Mouse (Mus musculus): ENCODE measurements around the gene 4930519P11Rik. TPM values are rescaled to one million over a fixed set of nuclear protein-coding genes. Genes with fewer than 3 reads are reported as not detected.

The 4930519P11Rik gene
- polyA plus RNA-seq, 1 experiment from 2014 or later = not detected

- ATAC-seq (ENCODE audit: low read depth) = peak; percentile 78
- WGBS = 2% methylated on average over 46 of the region's 70 CpGs
- Histone ChIP-seq H3K4me2 (ENCODE audit: low read depth, low read length) (peak overlapping the region; percentile 75), H3K27me3 (ENCODE audit: control insufficient read depth, insufficient read depth, low read depth, low read length) (no peaks in the 10 kb centered on the region), H3K4me3 (ENCODE audit: low read length) (peak overlapping the region; percentile 80), H3K4me1 (replicated peaks; ENCODE audit: control insufficient read depth, insufficient read depth, low read length) (peaks cover 38% of the 10 kb centered on the region), H3K9me3 (ENCODE audit: control insufficient read depth, low read length) (no peaks in the 10 kb centered on the region), H3K36me3 (ENCODE audit: control insufficient read depth, insufficient read depth, low read length) (no peaks in the 10 kb centered on the region; the same call in 1 of the 2 replicates), H3K9ac (ENCODE audit: low read length) (peak overlapping the region; percentile 80), H3K27ac (ENCODE audit: low read length) (peak overlapping the region; percentile 88)
Observed at GRCm38 (mm10) chr2:154569071-154569748, 44.0 kb downstream of the 4930519P11Rik start.

- Histone ChIP-seq H3K36me3 (ENCODE audit: control insufficient read depth, insufficient read depth, low read length) (peaks cover 4% of the 10 kb centered on the region; the same call in 1 of the 2 replicates), H3K4me2 (ENCODE audit: low read depth, low read length) (peak overlapping the region; percentile 75), H3K27ac (ENCODE audit: low read length) (peak overlapping the region; percentile 88), H3K4me1 (replicated peaks; ENCODE audit: control insufficient read depth, insufficient read depth, low read length) (peaks cover 38% of the 10 kb centered on the region), H3K27me3 (ENCODE audit: control insufficient read depth, insufficient read depth, low read depth, low read length) (no peaks in the 10 kb centered on the region), H3K9me3 (ENCODE audit: control insufficient read depth, low read length) (no peaks in the 10 kb centered on the region), H3K9ac (ENCODE audit: low read length) (peak overlapping the region; percentile 80), H3K4me3 (ENCODE audit: low read length) (peak overlapping the region; percentile 80)
- no peak for ATAC-seq (ENCODE audit: low read depth)
- 8% methylated on average over 10 of the region's 10 CpGs for WGBS
Observed at GRCm38 (mm10) chr2:154568329-154569070, 44.7 kb downstream of the 4930519P11Rik start.

- peaks cover 38% of the 10 kb centered on the region for H3K4me1 ChIP-seq (replicated peaks; ENCODE audit: control insufficient read depth, insufficient read depth, low read length)
Observed at GRCm38 (mm10) chr2:154567766-154568165, 45.5 kb downstream of the 4930519P11Rik start.

GRCm38 (mm10) chr2:154566641-154567040 is 46.6 kb downstream of the 4930519P11Rik start:
- no peak for ATAC-seq (ENCODE audit: low read depth)
- H3K9ac ChIP-seq (ENCODE audit: low read length) = no peak overlapping the region; the same call in none of the 2 replicates
- H3K4me3 ChIP-seq (ENCODE audit: low read length) = no peak overlapping the region
- H3K9me3 ChIP-seq (ENCODE audit: control insufficient read depth, low read length) = no peaks in the 10 kb centered on the region
- peaks cover 38% of the 10 kb centered on the region for H3K4me1 ChIP-seq (replicated peaks; ENCODE audit: control insufficient read depth, insufficient read depth, low read length)
- H3K27me3 ChIP-seq (ENCODE audit: control insufficient read depth, insufficient read depth, low read depth, low read length) = no peaks in the 10 kb centered on the region
- H3K4me2 ChIP-seq (ENCODE audit: low read depth, low read length) = peak overlapping the region; percentile 15; the same call in 1 of the 2 replicates
- peak overlapping the region; percentile 44; the same call in 1 of the 2 replicates for H3K27ac ChIP-seq (ENCODE audit: low read length)
- peaks cover 12% of the 10 kb centered on the region for H3K36me3 ChIP-seq (ENCODE audit: control insufficient read depth, insufficient read depth, low read length)
- 38% methylated on average over 8 of the region's 8 CpGs for WGBS

More at GRCm38 (mm10) chr2:154567766-154568165, 45.5 kb downstream of the 4930519P11Rik start:
- Histone ChIP-seq H3K27me3 (ENCODE audit: control insufficient read depth, insufficient read depth, low read depth, low read length) (no peaks in the 10 kb centered on the region), H3K4me2 (ENCODE audit: low read depth, low read length) (peak overlapping the region; percentile 75), H3K9ac (ENCODE audit: low read length) (peak overlapping the region; percentile 80), H3K9me3 (ENCODE audit: control insufficient read depth, low read length) (no peaks in the 10 kb centered on the region), H3K4me3 (ENCODE audit: low read length) (peak overlapping the region; percentile 80), H3K36me3 (ENCODE audit: control insufficient read depth, insufficient read depth, low read length) (peaks cover 9% of the 10 kb centered on the region), H3K27ac (ENCODE audit: low read length) (peak overlapping the region; percentile 88)
- WGBS = 32% methylated on average over 2 of the region's 2 CpGs
- peak; percentile 7; the same call in 1 of the 2 replicates for ATAC-seq (ENCODE audit: low read depth)

- Histone ChIP-seq H3K9ac (ENCODE audit: low read length) (no peak overlapping the region), H3K4me3 (ENCODE audit: low read length) (no peak overlapping the region), H3K27ac (ENCODE audit: low read length) (no peak overlapping the region), H3K4me2 (ENCODE audit: low read depth, low read length) (no peak overlapping the region), H3K36me3 (ENCODE audit: control insufficient read depth, insufficient read depth, low read length) (peaks cover 16% of the 10 kb centered on the region), H3K27me3 (ENCODE audit: control insufficient read depth, insufficient read depth, low read depth, low read length) (no peaks in the 10 kb centered on the region), H3K4me1 (replicated peaks; ENCODE audit: control insufficient read depth, insufficient read depth, low read length) (peaks cover 30% of the 10 kb centered on the region), H3K9me3 (ENCODE audit: control insufficient read depth, low read length) (no peaks in the 10 kb centered on the region)
- 78% methylated on average over 3 of the region's 3 CpGs for WGBS
- ATAC-seq (ENCODE audit: low read depth) = no peak
Observed at GRCm38 (mm10) chr2:154565562-154565961, 47.7 kb downstream of the 4930519P11Rik start.

- Histone ChIP-seq H3K4me1 (replicated peaks; ENCODE audit: control insufficient read depth, insufficient read depth, low read length) (peaks cover 27% of the 10 kb centered on the region), H3K9ac (ENCODE audit: low read length) (no peak overlapping the region), H3K27ac (ENCODE audit: low read length) (no peak overlapping the region), H3K4me3 (ENCODE audit: low read length) (no peak overlapping the region), H3K9me3 (ENCODE audit: control insufficient read depth, low read length) (no peaks in the 10 kb centered on the region), H3K4me2 (ENCODE audit: low read depth, low read length) (no peak overlapping the region), H3K36me3 (ENCODE audit: control insufficient read depth, insufficient read depth, low read length) (peaks cover 19% of the 10 kb centered on the region), H3K27me3 (ENCODE audit: control insufficient read depth, insufficient read depth, low read depth, low read length) (no peaks in the 10 kb centered on the region)
- no peak for ATAC-seq (ENCODE audit: low read depth)
- 81% methylated on average over 22 of the region's 22 CpGs for WGBS
Observed at GRCm38 (mm10) chr2:154563612-154564170, 49.5 kb downstream of the 4930519P11Rik start.

Other genes with a start within 250 kb of the 4930519P11Rik start
- 19.1 and 19.7 TPM in 2 replicates for gene Cdk5rap1, start 240.4 kb downstream of the 4930519P11Rik start, polyA plus RNA-seq (2015; fragmentation: Nextera tagmentation; extraction: Ambion mirVana)
- 8.2 and 8.4 TPM in 2 replicates for gene Snta1, start 205.3 kb downstream of the 4930519P11Rik start, polyA plus RNA-seq (2015; fragmentation: Nextera tagmentation; extraction: Ambion mirVana)
- 34.0 and 34.9 TPM in 2 replicates for gene Cbfa2t2, start 177.0 kb downstream of the 4930519P11Rik start, polyA plus RNA-seq (2015; fragmentation: Nextera tagmentation; extraction: Ambion mirVana)
- 0.54 and 1.1 TPM in 2 replicates for gene 1700003F12Rik, start 66.4 kb downstream of the 4930519P11Rik start, polyA plus RNA-seq (2015; fragmentation: Nextera tagmentation; extraction: Ambion mirVana)
- gene Actl10, start 61.7 kb downstream of the 4930519P11Rik start, polyA plus RNA-seq (2015; fragmentation: Nextera tagmentation; extraction: Ambion mirVana) = 0.33 and 0.35 TPM in 2 replicates
- 2.7 and 4.4 TPM in 2 replicates for gene Necab3, start 54.5 kb downstream of the 4930519P11Rik start, polyA plus RNA-seq (2015; fragmentation: Nextera tagmentation; extraction: Ambion mirVana)
- 15.6 and 21.3 TPM in 2 replicates for gene E2f1, start 43.5 kb downstream of the 4930519P11Rik start, polyA plus RNA-seq (2015; fragmentation: Nextera tagmentation; extraction: Ambion mirVana)
- gene Pxmp4, start 9.7 kb downstream of the 4930519P11Rik start, polyA plus RNA-seq (2015; fragmentation: Nextera tagmentation; extraction: Ambion mirVana) = 31.4 and 33.1 TPM in 2 replicates
- gene Zfp341, start 140 bp downstream of the 4930519P11Rik start, polyA plus RNA-seq (2015; fragmentation: Nextera tagmentation; extraction: Ambion mirVana) = 0.88 and 1.0 TPM in 2 replicates
- 19.3 and 22.6 TPM in 2 replicates for gene Chmp4b, start 38.3 kb upstream of the 4930519P11Rik start, polyA plus RNA-seq (2015; fragmentation: Nextera tagmentation; extraction: Ambion mirVana)
- not detected in 2 replicates for gene Gm14214, start 156.6 kb upstream of the 4930519P11Rik start, polyA plus RNA-seq (2015; fragmentation: Nextera tagmentation; extraction: Ambion mirVana)
- gene Raly, start 177.7 kb upstream of the 4930519P11Rik start, polyA plus RNA-seq (2015; fragmentation: Nextera tagmentation; extraction: Ambion mirVana) = 38.7 and 43.4 TPM in 2 replicates
- not detected in 2 replicates for gene a, start 178.0 kb upstream of the 4930519P11Rik start, polyA plus RNA-seq (2015; fragmentation: Nextera tagmentation; extraction: Ambion mirVana)

All from lung, embryonic 16.5 days (tissue).